Mouse (Mus musculus): ENCODE results near the gene Atp13a4.

Gene Atp13a4

DNA sequence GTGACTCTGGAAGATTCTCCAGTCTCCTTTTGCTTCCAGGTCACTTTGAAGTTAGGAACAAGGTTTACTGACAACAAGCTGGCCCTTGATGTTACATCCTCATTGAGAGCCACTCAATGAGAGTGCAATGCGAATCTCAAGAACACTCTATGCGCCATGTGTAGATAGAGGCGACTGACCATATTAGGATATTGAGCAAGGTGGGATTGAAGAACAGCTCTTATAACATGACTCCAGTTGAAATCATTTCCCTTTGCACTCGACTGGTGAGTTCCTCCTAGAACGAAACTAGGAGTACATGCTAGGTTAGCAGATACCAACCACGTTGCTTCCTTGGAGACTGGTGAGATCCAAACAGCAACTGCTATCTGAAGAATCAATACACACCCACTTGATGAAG, 64.3 kb downstream of the Atp13a4 start:
- no peak for DNase-seq (ENCODE audit: low spot score in 2 of 2)

DNA sequence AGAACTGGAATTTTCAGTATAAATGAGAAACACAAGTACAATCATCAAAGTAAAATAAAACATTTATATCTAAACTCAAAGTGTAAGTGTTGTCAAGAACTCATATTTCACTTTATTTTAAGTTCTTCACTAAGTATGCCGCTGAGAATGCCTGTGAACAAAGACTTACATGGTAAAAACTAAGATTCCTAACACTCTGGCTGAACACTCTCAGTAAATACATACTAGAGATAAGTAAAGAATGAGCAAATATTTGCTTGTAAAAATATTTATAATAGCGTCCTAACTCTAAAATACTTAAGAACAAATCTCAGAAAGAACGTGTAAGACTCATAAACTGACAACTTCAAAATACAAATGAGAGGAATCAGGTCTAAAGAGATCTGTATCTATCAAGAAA, 80.9 kb downstream of the Atp13a4 start:
- no peak for DNase-seq (ENCODE audit: low spot score in 2 of 2)

DNA sequence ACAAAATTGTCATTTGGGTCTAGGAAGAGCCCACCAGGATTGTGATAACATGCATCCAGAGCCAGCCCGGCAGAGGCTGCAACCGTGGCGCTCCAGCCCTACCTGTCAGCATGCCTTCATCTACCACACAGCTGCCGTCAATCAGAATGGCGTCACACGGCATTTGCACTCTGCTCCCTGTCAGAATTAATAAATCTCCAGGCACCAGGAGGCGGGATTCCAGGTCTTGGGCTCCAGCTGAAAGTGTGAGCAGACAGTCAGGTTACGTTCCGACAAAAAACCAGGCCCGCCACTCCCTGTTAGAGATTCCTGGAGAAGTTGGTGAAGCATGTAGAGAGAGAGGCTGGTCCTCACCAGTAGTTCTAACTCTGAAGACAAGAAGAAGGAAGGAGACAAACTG, 85.3 kb downstream of the Atp13a4 start:
- no peak for DNase-seq (ENCODE audit: low spot score in 2 of 2)

DNA sequence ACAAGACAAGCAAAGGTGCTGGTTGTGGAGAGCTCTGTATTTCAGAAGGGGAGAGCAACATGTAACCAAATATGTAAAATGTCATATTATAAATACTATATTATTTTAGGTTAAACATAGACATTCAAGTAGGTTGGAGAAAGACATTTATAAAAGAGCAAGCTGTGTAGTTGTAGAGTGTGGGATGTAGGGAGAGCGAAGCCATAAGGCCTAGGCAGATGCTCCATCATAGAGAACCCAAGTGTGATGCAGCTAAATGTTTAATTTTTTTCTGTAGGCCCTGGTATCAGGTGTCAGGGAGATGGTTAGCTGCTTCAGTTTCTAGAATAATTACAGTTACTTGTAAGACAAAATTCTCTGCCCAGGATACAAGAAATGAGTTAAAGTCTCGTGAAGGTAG, 87.8 kb downstream of the Atp13a4 start:
- peak in 1 of 2 experiments; percentile 13 for DNase-seq (ENCODE audit: low spot score in 2 of 2)

DNA sequence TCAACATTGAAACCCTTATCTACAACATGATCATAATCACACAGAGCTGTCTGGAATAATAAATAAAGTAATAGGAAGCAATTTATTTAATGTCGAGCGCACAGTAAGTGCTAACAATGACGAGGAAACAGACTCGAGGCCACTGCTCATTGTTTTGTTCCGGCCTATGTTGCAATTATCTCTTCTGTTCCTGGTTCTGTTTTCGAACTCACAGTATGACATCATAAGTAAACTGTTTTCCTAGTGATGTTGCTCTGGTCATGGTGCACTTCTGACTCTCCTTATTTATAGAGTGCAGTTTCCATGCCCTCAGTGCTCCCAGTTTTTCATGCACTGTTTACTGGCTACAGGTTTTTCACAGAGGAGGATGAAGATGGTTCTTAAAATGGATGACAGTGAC, 91.4 kb downstream of the Atp13a4 start:
- no peak for DNase-seq (ENCODE audit: low spot score in 2 of 2)

DNA sequence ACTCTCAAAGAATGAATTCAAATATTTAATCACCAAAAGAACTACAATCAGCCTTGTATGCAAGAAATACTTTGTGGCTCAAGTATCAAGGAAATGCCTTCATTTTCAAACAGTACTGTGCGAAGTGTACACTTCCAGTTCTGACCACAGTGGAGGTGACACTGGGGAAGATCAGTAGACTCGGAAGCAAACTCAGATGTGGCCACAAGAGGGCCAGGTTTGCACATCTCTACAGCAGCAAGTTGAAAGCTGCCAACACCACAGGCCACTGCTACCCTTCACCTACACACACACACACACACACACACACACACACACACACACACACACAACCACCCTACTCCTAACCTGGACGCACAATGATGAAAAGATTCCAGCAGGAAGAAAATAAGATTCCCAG, 93.0 kb downstream of the Atp13a4 start:
- DNase-seq (ENCODE audit: low spot score in 2 of 2): peak; percentile 65 to 72

DNA sequence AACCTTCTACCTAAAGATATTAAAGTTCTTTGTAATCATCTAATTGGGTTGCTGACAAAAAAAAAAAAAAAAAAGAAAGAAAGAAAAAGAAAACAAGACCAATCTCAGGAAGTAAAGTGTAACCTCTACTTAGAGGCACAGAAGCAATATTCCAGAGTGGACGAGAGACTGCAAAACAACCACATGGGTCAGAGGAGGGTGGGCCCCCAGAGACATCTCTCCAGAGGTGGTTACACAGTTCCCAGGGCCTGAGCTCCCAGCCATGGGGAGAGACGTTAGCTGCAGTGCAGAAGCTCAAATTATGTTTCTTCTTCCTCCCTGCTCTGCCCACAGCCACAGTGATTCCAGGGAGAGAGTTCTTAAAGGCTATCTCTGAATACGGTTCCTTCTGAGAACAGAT, 102.5 kb downstream of the Atp13a4 start:
- no peak for DNase-seq (ENCODE audit: low spot score in 2 of 2)

DNA sequence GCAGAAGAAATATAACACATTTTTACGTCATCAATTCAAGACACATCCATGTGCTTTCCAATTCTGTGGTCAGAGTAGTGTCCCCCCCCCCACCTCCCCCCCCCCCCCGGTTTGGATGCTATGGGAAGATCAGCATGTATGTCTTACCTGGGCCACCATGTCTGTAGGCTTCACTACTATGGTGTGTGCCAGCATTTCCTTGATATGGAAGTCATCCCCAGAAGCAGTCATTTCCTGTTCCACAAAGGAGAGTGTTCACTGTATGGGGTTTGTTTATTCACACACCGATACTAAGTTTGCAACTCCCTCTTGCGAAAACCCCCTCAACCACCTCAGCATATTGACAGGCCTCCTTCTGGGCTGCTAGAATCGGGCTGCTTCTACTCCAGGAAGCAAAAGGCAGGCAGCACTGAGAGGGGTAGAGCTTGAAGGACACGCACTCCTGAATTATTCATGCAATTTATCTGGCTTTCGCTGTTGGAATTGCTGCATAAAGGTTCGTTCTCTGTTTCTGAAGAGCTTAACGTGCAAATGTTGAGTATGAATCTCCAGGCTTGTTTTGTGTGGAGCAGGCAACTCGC, 103.2 kb downstream of the Atp13a4 start:
- DNase-seq (ENCODE audit: low spot score in 2 of 2): peak; percentile 7 to 19

DNA sequence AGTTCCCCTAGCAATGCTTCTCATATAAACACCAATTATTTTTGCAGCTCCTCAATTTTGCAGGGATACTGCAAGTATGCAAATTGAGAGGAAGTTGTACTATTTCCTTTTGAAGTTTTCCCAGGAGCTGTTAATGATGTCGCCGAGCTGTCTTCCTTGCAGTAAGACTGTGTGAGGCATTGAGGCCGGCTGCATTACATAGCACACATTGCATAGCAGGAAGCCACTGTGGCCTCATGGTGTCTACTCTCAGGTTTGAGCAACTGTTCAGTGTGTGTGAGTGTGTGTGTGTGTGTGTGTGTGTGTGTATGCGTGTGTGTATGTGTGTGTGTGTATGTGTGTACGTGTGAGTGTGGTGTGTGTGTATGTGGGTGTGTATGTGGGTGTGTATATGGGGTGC, 106.6 kb downstream of the Atp13a4 start:
- no peak for DNase-seq (ENCODE audit: low spot score in 2 of 2)

DNA sequence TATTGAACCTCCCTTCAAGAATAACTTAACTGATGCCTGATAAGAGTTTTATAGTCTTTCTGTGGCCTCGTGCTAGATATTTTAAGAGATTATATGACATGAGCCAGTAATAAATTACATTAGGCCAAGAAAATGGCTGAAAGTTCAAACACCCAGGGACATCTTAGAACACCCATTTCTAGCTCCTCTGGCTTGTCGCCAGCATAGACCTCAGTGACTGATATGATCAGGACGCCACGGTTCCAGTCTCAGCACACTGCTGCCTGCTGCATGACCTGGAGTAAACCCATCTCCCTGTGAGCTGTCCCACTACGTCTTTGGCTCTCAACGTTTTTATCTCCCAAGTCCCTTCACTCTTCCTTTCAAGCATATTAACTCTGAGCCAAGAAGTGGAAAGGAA, 108.9 kb downstream of the Atp13a4 start:
- DNase-seq (ENCODE audit: low spot score in 2 of 2): no peak

DNA sequence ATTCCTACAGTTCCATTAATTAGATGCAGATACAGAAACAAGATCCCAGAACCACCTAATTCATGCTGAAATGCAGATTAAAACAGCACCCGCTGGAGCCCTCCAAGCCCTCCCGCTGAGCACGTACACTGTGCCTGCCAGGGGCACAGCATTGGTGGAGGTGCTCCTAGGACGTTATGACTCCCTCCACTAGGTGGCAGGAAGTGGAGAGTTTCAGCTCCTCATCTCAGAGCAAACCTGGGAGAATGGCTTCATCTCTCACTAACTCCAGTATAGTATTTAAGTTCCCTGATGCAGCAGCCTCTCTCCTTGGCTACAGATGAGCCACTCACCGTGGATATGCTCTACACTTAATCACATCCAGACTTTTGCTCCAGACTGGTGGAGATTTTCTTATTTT, 110.0 kb downstream of the Atp13a4 start:
- DNase-seq (ENCODE audit: low spot score in 2 of 2): peak; percentile 57 to 74

DNA sequence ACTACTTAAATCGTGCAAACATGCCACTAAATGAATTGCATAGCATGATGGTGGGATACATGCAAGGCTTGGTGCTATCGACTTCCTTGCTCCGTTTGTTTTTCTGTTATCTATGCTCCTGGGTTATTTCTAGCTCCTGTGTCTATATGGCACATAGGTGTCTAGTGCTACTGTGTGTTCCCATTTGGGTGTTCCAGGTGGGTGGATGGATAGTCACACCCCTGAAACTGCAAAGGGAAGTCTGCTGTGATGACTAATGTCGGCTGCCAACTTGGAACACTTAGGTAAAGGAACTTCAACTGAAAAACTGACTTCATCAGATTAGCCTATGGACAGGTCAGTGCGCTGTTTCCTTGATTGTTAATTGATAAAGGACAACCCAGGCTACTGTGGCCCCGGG, 129.8 kb downstream of the Atp13a4 start:
- peak; percentile 39 to 46 for DNase-seq (ENCODE audit: low spot score in 2 of 2)

DNA sequence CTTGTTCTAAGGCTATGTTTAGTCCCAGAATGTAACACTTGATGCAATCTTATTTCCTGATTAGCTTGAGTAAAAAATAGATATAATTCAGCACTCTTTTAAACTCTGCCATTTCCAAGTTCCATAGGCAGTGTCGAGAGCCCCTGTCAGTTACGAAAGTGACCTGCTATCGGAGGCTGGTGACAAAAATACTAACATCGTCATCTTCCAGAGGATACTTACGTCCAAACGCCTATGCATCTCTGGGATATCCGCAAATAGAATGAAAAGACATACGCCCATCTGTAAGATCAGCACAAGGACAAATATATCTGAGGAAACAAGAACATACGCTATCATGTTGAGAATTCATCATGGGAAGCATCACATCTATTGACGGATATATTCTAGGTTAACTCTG, 137.3 kb downstream of the Atp13a4 start:
- no peak for DNase-seq (ENCODE audit: low spot score in 2 of 2)

DNA sequence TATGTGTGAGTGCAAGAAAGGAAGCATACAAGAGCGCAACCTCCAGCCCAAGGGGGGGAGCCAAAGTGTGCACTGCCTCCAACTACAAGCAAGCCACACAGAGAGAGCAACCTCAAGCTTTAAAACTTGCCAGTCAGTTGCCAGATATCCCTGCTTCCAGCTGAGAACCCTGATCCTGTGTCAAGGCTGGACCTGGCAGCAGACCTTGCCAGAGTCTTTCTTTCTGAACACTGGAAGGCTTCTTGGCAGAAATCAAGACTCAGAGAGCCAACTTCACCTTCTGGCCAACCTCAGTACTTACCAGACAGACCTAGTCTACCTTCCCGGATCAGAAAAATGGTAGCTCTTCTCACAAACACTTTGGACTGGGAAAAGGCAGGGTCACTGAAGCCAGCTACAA, 145.6 kb downstream of the Atp13a4 start:
- no peak for DNase-seq (ENCODE audit: low spot score in 2 of 2)

DNA sequence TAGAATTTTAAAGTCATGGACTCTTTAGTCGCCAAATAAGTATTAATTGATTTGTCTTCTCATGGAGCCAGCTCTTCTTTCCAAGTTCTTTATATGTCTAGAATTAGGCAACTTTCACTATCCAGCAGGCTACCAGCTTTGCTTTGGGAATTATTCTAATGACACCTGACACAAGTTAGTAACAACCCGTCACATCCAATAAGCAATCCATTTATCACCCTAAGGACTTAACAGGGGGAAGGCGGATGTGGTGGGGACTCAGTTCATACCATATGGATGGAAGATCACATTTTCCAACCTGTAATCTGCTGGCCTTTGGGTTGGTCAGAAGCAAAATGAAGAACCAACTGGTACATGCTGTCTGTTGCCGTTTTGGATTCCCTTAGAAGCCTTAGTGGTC, 159.9 kb downstream of the Atp13a4 start:
- no peak for DNase-seq (ENCODE audit: low spot score in 2 of 2)

DNA sequence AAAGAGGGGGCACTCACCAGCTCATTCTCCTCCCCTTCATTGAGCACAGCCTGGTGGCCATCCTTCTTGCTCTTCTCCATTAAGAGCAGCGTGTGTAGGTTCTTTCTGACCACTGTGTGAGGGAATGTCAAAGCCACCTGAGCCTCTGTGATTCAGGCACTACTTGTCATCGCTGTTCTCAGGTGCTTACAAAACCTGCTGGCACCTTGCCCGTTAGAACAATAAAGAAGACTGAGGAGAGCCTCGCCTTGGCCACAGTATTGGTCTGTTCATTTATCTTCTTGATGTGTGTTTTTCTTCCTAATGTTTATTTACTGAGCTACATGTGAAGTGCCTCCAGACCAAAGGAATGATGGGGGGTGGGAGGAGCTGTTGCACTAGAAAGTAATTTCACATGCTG, 166.2 kb downstream of the Atp13a4 start, which contains the start of gene Atp13a5:
Gene Atp13a5 (minus strand): TSS at position 275 of the 400 bp plus-strand sequence.
- DNase-seq (ENCODE audit: low spot score in 2 of 2): no peak

DNA sequence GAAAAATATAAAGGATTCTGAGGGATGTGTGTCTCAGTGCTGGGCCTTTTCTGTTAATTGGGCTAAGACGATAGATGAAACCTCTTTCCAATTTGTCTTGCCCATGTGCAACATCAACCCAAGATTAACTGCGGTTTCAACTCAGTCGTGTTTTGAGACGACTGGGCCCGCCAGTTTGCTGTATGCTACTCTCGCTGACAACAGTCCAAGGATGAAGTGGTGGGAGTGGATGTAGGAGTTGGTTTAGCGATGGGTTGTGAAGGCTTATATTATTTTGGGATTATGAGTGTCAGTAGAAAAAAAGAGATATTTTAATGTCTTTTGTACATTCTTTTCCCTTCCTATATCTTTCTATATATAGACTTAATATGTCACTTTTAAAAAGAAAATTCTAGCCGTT, 170.0 kb downstream of the Atp13a4 start:
- peak; percentile 33 to 55 for DNase-seq (ENCODE audit: low spot score in 2 of 2)

All from right cerebral cortex, adult 2 months (tissue).